Mouse (Mus musculus): ENCODE measurements around the gene Olfr118.

GRCm38 (mm10) chr17:37627009-37627408 lies 39.8 kb upstream of the Olfr118 start, which contains the start of the genes Olfr115 and Olfr116:
- TF ChIP-seq CTCF (IDR thresholded peaks at IDR 0.05; ENCODE audit: borderline replicate concordance, extremely low read depth, insufficient read depth, insufficient read length), result no peak
- TF ChIP-seq POLR2A (IDR thresholded peaks at IDR 0.05; ENCODE audit: borderline replicate concordance, extremely low read depth, insufficient read depth, insufficient read length, poor library complexity, severe bottlenecking), result no peak
